Mouse (Mus musculus) skeletal muscle tissue, adult 2 months (tissue): ENCODE results near the gene Bsnd.

ENCODE experiments used
- DNase-seq: peaks from one replicate; pipeline ENCODE4 v3.0.0-alpha.2; 2012; ENCODE audit warnings: low read depth, low spot score

The Bsnd gene

DNA sequence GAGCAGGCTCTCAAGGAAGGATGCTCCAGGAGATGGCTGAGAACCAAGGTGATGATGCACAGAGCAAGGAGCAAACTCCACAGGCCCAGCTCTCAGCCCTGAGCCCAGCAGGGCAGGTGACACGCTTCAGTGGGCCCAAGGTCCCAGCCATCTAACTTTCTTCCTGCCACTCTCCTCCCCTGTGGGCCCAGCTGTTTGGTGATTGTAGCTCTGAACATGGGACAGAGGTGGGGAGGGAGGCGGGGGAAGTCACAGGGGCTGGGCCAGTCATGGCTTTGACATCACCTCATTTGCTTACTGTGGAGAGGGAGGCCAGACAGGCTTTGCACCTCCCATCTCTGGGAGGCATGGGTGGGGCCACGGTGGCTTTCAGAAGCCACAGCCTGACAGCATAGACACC is at the start of gene Bsnd:
Bsnd (minus strand) TSS at position 168 of the 400 bp plus-strand sequence.
- DNase-seq, result no peak

DNA sequence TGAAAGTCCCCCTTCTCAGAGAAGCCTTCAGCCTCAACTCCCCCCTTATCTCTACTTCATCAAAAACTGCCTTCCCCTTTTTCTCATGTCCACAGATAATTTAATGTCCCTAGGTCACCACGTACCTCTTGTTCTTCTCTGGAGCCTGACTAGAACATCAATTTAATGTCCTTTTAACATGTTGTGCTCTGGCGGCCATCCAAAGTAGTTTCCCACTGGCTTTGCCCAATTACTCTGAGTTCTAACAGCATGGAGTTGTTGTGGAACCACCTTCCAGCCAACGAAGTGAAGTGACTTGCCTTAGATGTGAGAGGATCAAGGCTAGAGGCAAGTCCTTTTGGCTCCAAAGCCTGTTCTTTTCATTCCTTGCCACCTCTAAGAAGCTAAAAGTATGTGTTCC is 49.4 kb upstream of the Bsnd start:
- DNase-seq, result no peak

DNA sequence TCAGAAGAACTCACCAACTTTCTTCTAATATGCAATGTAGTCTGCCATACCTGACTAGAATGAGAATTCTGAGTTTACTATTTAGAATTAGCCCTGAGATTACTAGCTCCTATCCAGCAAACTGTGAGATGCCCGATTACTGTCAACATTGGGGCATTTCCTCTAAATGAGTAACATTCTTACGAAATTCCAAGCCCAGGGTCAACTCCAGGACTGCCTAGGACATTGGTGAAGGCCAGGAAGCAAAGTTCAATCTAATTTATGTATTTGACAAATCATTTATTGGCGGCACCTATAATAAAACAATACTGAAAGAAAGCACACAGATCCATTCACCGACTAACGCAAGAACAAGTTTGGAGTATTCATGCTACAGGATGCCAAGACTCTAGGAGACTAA is 47.7 kb upstream of the Bsnd start:
- DNase-seq, result no peak

DNA sequence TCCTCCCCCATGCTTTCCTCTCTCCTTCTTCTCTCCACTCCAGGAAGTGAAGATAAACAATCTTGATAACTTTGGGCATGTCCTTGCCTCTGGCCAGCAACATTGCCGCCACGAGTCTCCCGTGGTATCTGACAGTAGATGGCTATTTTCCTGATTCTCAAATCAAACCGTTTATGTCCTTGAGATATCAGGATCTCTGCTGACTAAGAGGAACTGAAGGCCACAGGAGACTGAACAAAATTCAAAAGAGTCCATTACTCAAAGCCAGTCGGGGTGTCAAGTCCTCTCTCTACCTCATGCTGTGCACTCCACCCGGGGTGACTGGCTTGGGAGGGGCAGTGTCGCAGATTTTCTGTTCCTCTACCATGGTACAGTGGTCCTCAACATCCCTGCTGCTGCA is 42.2 kb upstream of the Bsnd start:
- DNase-seq, result no peak

DNA sequence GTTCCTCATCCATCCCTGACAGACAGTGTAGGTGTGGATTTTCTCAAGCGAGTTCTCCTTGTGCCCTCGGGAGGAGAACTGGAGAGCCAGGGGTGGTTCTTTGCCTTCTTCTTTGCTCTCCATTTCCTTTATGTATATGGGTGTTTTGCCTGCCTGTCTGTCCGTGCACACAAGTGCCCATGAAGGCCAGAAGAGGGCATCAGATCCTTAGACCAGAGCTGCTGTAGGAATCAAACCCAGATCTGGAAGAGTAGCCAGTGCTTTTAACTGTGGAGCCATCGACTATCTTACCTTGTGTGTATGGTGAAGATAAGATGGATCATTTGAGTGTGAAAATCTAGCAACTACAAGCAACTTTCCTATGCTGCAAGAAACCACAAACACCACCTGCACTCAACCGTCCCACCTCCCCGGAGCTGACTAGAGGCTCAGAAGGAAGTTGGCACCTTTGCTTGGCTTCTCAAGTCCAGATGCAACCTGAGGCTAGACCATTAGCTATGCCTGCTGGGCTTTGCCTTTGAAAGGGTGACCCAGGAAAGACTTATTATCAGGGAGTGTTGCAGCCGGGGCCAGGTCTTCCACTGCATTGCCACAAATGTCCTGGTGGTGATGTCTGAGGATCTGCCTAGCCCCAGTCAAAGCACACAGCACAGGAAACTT is 41.5 kb upstream of the Bsnd start:
- DNase-seq, result no peak

DNA sequence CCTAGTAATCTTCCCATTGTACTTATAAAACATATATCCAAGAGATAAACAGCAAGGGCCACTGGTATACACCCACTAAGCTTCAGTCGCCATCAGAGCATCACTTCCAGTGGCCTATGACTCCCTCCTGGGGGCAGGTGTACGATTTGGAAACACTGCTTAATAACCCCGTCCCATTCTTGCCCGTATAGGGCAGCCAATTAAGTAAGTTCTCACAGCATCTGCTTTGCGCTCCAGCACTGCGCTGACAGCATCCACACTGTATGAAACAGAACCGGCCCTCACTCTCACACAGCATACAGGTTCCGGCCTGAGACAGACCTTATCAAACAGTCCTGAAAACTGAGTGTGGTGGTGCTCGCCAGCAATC is 38.0 kb upstream of the Bsnd start:
- no peak for DNase-seq

DNA sequence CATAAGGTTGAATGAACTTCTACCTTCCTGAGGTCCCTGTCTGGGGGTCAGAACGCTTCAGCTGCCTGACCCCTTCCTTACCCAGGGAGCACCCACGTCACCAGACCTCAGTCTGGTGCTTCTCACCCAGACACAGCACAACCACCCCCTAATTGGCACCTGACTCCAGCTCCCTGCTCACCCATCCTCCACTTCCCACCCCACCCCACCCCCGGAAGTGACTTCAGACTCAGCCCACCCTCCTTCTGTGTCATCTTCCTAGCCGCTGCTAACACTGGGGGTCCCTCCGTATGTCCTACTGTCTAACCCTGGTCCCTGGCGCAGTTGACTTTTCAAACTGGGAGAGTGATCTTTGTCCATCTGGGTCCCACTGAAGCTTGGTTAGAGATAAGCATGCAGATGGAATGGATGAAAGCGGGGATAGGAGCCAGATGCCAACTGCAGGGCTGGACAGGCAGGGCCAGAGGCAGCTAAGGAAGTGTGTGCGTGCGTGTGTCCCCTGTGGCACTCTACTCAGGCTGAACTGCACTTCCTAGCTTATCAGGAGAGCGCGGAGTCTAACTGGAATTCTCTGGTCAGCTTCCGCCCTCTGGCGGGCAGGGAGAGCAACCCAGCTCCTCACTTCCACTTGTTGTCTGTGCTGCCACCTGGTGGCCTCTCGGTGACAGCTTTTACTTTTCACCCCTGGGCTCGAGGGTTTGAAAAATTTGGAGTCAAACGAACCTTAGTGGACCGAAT is 37.5 kb upstream of the Bsnd start:
- peak; percentile 83 for DNase-seq

DNA sequence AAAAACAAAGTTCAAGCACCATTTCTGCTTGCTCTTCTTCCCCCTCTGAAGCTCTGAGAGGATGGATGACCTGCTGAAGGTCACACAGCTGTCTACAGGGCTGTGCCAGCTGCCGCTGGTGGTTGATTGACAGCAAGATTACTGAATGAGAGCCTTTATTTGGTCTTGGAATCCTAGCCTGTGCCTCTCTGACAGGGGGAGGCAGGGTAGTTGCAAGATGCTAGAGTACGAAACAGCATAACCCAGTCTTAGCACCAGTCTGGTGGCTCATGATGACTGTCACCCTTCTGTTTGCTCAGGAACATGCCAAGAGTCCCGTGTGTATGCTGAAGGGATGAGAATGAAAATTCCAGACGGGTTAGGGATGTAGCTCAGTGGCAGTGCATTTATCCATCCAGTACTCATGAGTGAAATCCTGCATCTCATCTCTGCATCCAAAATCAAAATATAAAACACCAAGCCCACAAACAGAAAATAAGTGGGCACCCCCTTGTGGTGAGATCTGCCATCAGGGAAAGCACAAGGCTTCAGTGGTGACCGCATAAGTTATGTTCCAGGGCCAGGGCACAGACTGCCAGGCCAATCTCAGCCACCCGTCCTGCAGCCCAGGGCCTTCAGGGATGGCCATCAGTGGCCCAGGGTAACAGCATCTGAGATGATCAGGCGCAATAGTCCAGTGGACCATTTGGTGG is 35.9 kb upstream of the Bsnd start:
- no peak for DNase-seq

DNA sequence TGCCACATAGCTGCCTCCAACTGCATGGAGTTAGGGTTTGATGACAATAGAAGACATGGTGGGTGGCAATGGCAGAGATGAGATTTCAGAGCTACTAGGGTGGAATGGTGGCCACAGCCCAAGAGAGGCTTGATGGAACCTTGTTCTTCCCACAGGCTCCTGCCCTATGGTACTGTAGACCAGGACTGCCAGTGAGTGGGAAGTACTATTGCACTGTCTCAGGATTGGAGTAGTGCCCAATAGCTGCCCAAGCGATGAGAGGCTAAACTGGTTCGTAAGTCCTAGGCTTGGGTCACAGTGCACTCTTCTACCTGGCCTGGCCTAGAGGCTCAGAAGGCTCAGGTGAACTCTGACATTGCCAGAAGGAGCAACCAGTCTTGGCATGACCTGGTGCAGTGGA is 32.9 kb upstream of the Bsnd start:
- DNase-seq, result no peak

DNA sequence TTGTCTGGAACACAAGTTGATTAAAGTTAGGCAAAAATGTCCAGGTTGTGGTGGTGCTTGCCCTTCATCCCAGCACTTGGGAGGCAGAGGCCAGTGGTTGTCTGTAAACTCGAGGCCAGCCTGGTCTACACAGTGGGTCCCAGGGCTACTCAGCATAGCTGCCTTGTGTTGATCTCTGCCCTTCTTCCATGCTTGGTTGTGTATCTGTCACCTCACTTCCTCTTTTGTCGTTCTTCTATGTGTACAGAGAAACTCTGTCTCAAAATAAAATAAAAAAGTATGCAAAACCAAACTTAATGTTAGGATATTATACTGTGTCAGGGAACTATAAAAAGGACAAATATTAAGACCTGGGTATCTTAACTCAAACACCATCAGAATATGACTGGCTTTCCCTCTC is 32.0 kb upstream of the Bsnd start:
- no peak for DNase-seq

DNA sequence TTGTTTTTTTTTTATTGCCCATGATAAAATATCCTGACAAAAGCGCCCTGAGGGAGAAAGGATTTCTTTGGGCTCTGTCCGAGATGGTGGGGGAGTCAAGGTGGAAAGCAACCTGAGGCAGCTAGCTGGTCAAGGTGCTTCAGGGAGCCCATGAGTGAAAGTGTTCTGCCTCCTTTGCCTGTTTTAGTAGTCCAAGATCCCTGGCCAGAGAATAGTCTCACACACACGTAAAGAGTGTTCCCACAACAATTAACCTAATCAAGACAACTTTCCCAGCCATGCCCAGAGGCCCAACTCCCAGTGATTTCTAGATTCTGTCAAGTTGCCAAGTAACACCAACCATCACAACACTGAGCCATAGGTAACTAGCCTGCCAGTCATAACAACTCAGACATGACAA is 30.5 kb upstream of the Bsnd start:
- DNase-seq, result no peak

DNA sequence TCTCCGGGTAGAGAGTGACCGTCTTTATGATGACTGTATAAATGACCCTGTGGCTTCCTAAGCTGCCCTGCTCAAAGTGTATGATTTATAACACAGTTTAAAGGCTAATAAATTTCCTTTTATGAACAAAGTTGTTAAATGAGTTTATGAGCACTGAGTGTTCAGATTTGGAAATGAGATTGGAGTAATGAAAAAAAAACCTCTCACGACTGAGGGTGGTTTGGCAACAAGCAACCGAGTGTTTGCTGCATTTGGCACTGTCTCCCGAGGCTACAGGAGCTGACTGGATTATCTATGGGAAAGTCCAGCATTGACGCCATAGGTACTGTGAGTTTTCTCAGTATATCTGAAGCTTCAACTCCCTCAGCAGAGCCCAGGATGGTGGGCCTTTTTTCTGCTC is 22.5 kb upstream of the Bsnd start:
- DNase-seq, result no peak

DNA sequence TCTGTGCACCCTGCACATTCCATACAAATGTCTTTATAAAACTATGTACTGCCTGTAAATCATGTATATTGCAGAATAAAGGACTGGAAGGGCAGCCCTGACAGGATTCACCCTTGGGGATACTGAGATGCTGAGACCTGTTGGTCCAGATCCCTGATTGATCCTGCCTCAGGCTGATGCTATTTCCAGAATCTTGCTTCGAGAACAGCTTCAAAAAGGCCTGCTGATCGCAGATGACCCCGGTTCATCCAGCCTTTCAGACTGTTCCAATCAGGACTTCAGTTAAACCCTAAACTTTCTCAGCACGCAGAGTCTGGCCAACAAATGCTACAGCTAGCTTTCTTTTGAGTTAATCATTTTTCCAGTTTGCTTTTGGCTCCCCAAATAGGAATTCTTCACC is 17.8 kb upstream of the Bsnd start:
- no peak for DNase-seq

DNA sequence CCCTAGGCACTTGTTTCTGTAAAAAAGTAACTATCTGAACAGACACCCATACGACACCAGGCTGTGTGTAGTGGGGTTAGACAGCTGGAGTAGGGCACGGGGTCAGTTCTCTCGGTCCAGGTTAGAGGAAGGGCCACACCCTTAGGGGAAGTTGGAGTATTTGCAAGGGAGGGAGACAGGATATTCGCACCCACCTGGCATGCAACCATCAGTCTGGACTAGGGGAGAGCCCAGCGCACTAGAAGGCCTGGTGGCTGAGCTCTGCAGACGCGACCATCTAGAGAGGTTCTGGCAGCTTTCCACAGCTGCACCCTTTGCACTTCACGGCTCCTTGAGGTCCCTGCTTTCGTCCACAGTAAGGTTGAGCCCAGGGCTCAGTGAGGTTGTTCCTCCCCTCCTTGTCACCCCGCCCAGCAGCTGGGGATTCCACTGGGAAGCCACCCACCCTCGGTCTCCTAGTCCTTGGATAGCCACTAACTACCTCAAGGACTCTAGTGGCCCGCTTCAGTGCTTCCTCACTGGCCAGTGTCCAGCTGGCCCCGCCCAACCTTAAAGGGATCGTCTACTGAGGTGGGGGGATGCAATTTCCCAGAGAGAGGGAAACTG is 13.5 kb upstream of the Bsnd start:
- DNase-seq, result no peak

DNA sequence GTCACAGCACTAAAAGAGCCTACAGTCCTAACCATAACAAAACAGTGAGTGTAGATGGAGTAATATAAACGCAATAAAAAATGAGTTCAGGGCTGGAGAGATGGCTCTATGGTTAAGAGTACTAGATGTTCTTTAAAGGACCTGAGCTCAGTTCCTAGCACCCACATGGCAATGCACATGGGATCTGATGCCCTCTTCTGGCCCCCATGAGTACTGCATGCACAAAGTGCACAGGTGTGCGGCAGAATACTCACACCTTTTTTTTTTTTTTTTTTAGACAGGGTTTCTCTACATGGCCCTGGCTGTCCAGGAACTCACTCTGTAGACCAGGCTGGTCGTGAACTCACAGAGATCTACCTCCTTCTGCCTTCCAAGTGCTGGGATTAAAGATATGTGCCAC is 11.5 kb upstream of the Bsnd start:
- no peak for DNase-seq

DNA sequence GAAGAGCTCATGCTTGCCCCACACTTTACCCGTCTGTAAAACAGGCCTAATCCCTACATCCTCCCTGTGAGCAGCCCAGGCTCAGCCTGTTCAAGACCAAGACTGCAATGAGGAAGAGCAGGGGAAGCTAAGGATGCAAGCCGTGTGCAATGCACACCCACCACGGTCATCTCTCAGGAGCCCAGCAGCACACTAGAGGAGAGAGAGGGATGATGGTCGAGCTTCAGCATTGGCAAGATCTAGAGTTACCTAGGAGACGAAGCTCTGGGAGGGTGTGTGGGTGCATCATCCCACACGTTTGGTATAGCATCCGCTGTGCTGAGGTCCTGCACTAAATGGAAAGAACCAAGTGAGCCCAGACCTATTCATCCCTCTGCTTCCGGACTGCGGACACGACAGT is 8.0 kb upstream of the Bsnd start:
- no peak for DNase-seq

DNA sequence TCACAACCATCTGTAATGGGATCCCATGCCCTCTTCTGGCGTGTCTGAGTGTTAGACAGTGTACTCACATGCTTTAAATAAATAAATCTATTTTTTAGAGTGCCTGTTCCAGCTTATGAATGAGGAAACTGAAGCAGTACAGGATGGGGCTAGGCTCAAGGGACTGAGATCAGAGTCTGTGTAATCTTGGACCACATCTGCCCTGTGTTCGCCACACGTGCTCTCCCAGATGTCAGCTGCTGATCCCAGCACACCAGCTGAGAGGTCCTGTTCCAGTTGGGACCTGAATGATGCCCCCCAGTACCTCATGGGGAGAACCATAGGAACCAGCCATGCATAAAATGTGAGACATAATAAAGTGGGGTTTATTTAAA is 6.4 kb upstream of the Bsnd start:
- DNase-seq, result peak; percentile 48

DNA sequence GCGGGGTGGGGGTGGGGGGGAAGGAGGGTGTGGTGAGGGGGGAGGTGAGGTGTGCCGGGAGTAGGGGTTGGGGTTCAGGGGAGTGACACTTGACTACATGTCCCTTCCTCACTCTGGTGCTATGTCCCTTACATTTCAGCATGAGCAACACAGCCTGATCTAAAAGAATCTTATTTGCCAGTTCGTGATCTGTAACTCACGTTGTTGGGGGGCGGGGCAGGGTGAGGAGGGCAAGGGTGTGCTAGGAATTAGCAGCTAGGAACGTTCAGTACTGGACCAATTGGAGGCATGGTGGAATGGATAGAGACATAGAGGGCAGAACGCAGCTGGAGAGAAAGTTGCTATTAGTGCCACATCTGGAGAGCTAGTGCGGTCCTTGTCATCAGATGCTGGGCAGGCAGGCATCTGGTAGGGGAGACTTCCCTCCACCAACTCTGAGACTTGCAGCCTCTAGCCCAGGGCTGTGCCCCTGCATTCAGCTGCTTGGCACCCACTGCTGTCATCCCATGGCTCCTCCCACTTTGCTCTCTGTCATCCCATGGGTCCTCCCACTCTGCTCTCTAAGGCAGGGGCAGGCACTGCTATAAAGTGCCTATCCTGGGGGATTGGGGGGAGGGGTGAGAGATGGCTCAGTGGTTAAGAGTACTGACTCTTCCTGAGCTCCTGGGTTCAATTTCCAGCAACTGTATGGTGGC is 5.8 kb upstream of the Bsnd start:
- no peak for DNase-seq

DNA sequence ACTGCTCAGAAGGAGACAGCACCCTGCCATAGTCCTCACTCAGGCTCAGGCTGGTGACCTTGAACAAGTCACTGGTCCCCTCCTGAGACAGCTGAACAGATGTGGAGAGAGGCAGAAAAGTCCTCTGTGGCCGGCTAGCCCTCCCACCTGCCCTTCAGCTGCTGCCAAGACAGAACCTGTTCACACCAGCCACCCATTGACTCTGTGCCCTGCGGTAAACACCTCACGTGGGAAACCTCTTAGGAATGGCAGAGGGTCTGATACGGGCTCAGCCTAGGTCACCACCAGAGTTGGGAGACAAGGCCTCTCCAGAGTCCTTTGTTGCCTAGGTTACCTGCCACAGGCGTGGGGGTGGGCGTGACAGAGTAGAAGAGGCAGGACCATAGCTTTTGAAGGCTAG is 4.8 kb upstream of the Bsnd start:
- no peak for DNase-seq

DNA sequence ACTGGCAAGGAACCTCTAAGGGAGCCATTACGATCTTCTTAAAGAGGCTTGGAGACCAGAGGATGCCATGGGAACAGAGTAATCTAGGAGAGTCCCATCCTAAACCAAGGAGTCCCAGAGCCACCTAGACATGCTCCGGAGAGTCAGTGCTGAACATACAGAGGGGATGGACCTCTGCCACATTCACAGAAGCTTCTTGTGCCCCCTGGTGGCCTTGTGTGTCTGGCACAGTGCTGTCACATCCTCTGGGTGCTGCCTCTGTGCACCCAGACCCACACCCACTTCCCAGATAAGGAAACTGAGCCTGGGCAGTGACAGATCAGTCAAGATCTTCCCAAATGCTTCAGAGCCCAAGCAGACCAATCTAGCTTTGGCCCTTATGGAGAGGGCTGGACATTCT is 1.6 kb upstream of the Bsnd start:
- DNase-seq, result no peak

DNA sequence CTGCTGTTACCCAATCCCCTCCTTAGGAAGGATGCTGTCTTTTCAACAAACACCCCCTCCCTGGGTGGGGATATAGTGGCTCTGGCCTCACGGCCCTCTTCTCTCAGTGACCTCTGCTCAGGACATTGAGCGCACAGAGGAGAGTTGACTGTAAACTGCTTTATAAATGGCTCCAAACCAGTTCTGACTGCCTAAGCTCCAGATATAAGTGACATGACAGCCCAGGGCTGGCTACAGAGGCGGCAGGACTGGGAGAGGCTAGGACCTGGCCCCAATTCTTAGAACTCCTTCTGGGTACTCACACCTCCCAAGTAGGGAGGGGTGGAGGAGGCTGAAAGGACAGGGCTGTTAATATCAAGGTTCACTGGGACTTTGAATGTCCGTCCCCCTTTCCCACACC is 1.5 kb downstream of the Bsnd start:
- DNase-seq, result no peak

DNA sequence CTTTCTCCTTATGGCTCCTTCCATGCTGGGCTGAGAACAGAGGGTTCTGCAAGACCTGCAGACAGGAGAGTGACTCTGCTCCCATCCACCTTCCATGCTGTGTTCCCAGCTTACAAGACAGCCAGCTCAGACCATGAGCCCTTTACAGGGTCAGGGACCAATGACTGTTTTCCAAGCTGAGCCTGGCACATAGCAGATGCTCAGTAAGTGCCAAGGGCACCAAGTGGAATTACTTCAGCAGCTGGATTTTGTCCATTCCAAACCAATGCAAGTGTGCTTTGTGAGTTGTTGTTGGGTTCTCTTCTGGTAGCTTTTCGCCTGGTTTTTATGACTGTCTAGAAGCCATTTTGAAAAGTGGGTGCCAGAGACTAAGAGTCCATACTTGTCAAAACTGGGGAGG is 8.3 kb downstream of the Bsnd start:
- DNase-seq, result no peak
